Mouse (Mus musculus) cerebellum, adult 2 months (tissue): ENCODE data around the gene Kalrn.

ENCODE experiments used
- CTCF ChIP-seq: fragments of 200-500 bp; IDR thresholded peaks from 2 replicates; pipeline ENCODE4 v1.5.1; 2011; ENCODE audit warnings: low read depth, mild to moderate bottlenecking, control low read depth, low read length, moderate library complexity, borderline replicate concordance; ENCODE audit not compliant: insufficient read depth
- POLR2A ChIP-seq: fragments of 200-500 bp; IDR thresholded peaks from 2 replicates; pipeline ENCODE4 v1.6.1; 2011; ENCODE audit warnings: low read length, control low read depth, borderline replicate concordance; ENCODE audit not compliant: insufficient read depth

DNA sequence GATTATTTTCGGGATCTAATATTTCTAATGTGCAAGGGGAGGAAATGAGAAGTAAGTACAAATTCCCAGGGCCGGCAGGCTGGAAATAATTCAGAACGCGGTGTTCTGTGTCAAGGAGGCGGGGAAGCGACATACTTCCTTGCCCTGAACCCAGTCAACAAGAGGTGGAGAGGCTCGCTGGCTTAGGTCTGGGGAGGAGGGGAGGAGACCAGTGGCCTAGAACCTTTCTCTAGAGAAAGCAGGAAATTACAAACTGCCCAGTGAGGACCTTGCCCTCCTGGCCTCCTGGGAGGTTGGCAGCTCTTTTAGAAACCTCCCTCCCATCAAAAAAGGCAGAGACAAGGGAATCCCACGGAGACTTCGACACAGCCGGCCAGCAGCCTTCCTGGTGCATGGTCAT is 225.8 kb downstream of the Kalrn start:
- TF ChIP-seq POLR2A: no peak
- TF ChIP-seq CTCF: no peak
